Mouse (Mus musculus): ENCODE data around the gene Ube2c. TPM values are rescaled to one million over a fixed set of nuclear protein-coding genes. Genes with fewer than 3 reads are reported as not detected.

Gene Ube2c
- 103 TPM for polyA plus RNA-seq (2012; fragmentation: generic; extraction: Trizol)

DNA sequence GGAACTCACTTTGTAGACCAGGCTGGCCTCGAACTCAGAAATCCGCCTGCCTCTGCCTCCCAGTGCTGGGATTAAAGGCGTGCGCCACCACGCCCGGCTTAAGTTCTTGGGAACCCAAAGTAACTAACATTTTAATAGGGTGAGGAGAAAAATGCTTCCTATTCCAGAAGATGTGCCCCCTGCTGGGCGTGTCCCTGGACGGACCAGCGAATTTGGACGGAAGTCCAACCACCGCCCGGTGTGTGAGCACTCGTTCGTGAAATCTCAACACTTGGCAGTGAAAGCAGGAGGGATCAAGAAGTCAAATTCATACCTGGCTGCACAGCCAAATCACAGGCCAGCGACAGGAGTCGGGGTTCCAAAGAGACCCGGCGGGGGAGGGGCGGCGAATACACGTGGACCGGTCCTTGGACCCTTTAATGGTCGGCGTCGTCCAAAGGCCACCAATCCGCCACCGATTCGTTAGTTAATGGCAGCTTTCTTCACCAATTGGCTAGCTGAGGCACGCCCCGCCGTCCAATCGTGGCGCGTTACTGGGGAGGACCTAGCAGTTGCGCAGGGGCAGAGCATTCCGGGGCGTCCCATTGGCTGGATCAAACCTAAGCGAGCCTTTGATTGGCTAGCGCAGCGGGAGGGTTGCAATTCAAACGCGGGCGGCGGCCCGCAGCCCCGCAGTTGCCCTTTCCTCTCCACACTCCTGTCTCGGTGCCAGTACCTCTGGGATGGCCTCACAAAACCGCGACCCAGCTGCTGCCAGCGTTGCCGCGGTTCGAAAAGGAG is at the start of gene Ube2c:
TSS of gene Ube2c (plus strand) at position 641 of the 780 bp plus-strand sequence.
- H3K79me2 ChIP-seq (ENCODE audit: control insufficient read depth, insufficient read depth), result peaks cover 13% of the 10 kb centered on the region
- TF ChIP-seq POLR2AphosphoS2 (IDR thresholded peaks at IDR 0.05; ENCODE audit: insufficient read length, low read depth), result peak; percentile 92
- peak in 1 of 3 experiments; percentile 17 for TF ChIP-seq MYOD1 (IDR thresholded peaks at IDR 0.05; ENCODE audit: control insufficient read depth in 1 of 3, insufficient read length in 2 of 3, low read depth in 2 of 3)
- TF ChIP-seq TCF3 (IDR thresholded peaks at IDR 0.05; ENCODE audit: insufficient read length, low read depth), result no peak
- peak; percentile 59 for TF ChIP-seq POLR2A (IDR thresholded peaks at IDR 0.05; ENCODE audit: insufficient read length, low read depth)
- TF ChIP-seq MYOG (IDR thresholded peaks at IDR 0.05; ENCODE audit: control insufficient read depth in 1 of 3, insufficient read depth in 1 of 3, insufficient read length in 2 of 3, low read depth in 2 of 3), result peak in 1 of 3 experiments; percentile 48
- no peak for TF ChIP-seq CEBPB (IDR thresholded peaks at IDR 0.05; ENCODE audit: insufficient read depth, poor library complexity, severe bottlenecking)
- TF ChIP-seq SRF (IDR thresholded peaks at IDR 0.05; ENCODE audit: control insufficient read depth, insufficient read length, low read depth), result peak; percentile 35
- peak; percentile 97 for TF ChIP-seq E2F4 (IDR thresholded peaks at IDR 0.05; ENCODE audit: insufficient read depth)
- no peak for TF ChIP-seq REST (IDR thresholded peaks at IDR 0.05; ENCODE audit: insufficient read depth, insufficient read length)
- H3ac ChIP-seq (ENCODE audit: control insufficient read depth, insufficient read length), result peak within 1 kb of the TSS; percentile 1

DNA sequence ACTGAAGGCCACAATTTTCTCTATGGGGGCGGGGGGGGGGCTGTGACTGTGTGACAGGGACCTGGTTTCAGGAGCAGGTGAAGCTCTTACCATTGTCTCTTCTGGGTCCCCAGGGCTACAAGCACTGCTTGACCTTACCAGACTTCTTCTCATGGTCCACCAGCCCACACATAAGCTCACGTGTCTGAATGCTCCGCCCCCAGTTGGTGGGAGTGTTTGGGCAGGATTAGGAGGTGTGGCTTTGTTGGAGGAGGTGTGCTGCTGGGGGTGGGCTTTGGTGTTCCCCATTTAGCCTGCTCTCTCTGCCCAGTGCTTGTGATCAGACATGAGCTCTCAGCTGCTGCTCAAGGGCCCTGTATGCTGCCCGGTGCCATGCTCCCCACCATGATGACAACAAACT is 46.4 kb upstream of the Ube2c start:
- no peaks in the 10 kb centered on the region for H3K79me2 ChIP-seq (ENCODE audit: control insufficient read depth, insufficient read depth)
- peaks cover 41% of the 10 kb centered on the region for H3K27me3 ChIP-seq (ENCODE audit: control insufficient read depth, insufficient read depth, insufficient read length)
- H3ac ChIP-seq (ENCODE audit: control insufficient read depth, insufficient read length), result no peak overlapping the region
- no peak for TF ChIP-seq MYOD1 (IDR thresholded peaks at IDR 0.05; ENCODE audit: control insufficient read depth in 1 of 3, insufficient read length in 2 of 3, low read depth in 2 of 3)
- no peak for TF ChIP-seq POLR2A (IDR thresholded peaks at IDR 0.05; ENCODE audit: insufficient read length, low read depth)
- no peak for TF ChIP-seq TCF12 (IDR thresholded peaks at IDR 0.05; ENCODE audit: insufficient read depth, poor library complexity, severe bottlenecking)
- TF ChIP-seq TCF3 (IDR thresholded peaks at IDR 0.05; ENCODE audit: insufficient read length, low read depth), result no peak
- no peak for TF ChIP-seq MAX (IDR thresholded peaks at IDR 0.05; ENCODE audit: low read depth)
- TF ChIP-seq USF1 (IDR thresholded peaks at IDR 0.05; ENCODE audit: low read depth), result no peak
- no peak for TF ChIP-seq SRF (IDR thresholded peaks at IDR 0.05; ENCODE audit: control insufficient read depth, insufficient read length, low read depth)
- TF ChIP-seq POLR2AphosphoS2 (IDR thresholded peaks at IDR 0.05; ENCODE audit: insufficient read length, low read depth), result no peak
- no peak overlapping the region for H3K4me2 ChIP-seq (ENCODE audit: low read depth)
- no peak overlapping the region for H3K4me3 ChIP-seq
- H3K36me3 ChIP-seq (ENCODE audit: control insufficient read depth, insufficient read depth), result no peaks in the 10 kb centered on the region

More for the DNA sequence above, at the start of gene Ube2c:
- peaks cover 18% of the 10 kb centered on the region for H3K36me3 ChIP-seq (ENCODE audit: control insufficient read depth, insufficient read depth)
- H3K27me3 ChIP-seq (ENCODE audit: control insufficient read depth, insufficient read depth, insufficient read length), result no peaks in the 10 kb centered on the region
- peak within 1 kb of the TSS; percentile 80 for H3K4me3 ChIP-seq
- peak within 1 kb of the TSS; percentile 79 for H3K4me2 ChIP-seq (ENCODE audit: low read depth)

GRCm38 (mm10) chr2:164725895-164726619 is 43.6 kb upstream of the Ube2c start:
- peaks cover 37% of the 10 kb centered on the region for H3K27me3 ChIP-seq (ENCODE audit: control insufficient read depth, insufficient read depth, insufficient read length)
- no peak overlapping the region for H3K4me2 ChIP-seq (ENCODE audit: low read depth)
- no peak overlapping the region for H3K4me3 ChIP-seq
- no peaks in the 10 kb centered on the region for H3K36me3 ChIP-seq (ENCODE audit: control insufficient read depth, insufficient read depth)
- no peaks in the 10 kb centered on the region for H3K79me2 ChIP-seq (ENCODE audit: control insufficient read depth, insufficient read depth)
- TF ChIP-seq CEBPB (IDR thresholded peaks at IDR 0.05; ENCODE audit: insufficient read depth, poor library complexity, severe bottlenecking) (no peak), USF1 (IDR thresholded peaks at IDR 0.05; ENCODE audit: low read depth) (no peak), SRF (IDR thresholded peaks at IDR 0.05; ENCODE audit: control insufficient read depth, insufficient read length, low read depth) (no peak)
- no peak overlapping the region for H3ac ChIP-seq (ENCODE audit: control insufficient read depth, insufficient read length)

GRCm38 (mm10) chr2:164731719-164732118 is 38.0 kb upstream of the Ube2c start:
- no peak overlapping the region for H3K4me3 ChIP-seq
- H3K4me2 ChIP-seq (ENCODE audit: low read depth), result no peak overlapping the region
- H3K79me2 ChIP-seq (ENCODE audit: control insufficient read depth, insufficient read depth), result no peaks in the 10 kb centered on the region
- no peak overlapping the region for H3ac ChIP-seq (ENCODE audit: control insufficient read depth, insufficient read length)
- H3K36me3 ChIP-seq (ENCODE audit: control insufficient read depth, insufficient read depth), result no peaks in the 10 kb centered on the region
- TF ChIP-seq POLR2AphosphoS2 (IDR thresholded peaks at IDR 0.05; ENCODE audit: insufficient read length, low read depth) (no peak), MYOG (IDR thresholded peaks at IDR 0.05; ENCODE audit: control insufficient read depth in 1 of 3, insufficient read depth in 1 of 3, insufficient read length in 2 of 3, low read depth in 2 of 3) (no peak), TCF3 (IDR thresholded peaks at IDR 0.05; ENCODE audit: insufficient read length, low read depth) (no peak), MYOD1 (IDR thresholded peaks at IDR 0.05; ENCODE audit: control insufficient read depth in 1 of 3, insufficient read length in 2 of 3, low read depth in 2 of 3) (no peak), CEBPB (IDR thresholded peaks at IDR 0.05; ENCODE audit: insufficient read depth, poor library complexity, severe bottlenecking) (no peak), E2F4 (IDR thresholded peaks at IDR 0.05; ENCODE audit: insufficient read depth) (no peak), MAX (IDR thresholded peaks at IDR 0.05; ENCODE audit: low read depth) (no peak), REST (IDR thresholded peaks at IDR 0.05; ENCODE audit: insufficient read depth, insufficient read length) (no peak)
- peaks cover 18% of the 10 kb centered on the region for H3K27me3 ChIP-seq (ENCODE audit: control insufficient read depth, insufficient read depth, insufficient read length)

DNA sequence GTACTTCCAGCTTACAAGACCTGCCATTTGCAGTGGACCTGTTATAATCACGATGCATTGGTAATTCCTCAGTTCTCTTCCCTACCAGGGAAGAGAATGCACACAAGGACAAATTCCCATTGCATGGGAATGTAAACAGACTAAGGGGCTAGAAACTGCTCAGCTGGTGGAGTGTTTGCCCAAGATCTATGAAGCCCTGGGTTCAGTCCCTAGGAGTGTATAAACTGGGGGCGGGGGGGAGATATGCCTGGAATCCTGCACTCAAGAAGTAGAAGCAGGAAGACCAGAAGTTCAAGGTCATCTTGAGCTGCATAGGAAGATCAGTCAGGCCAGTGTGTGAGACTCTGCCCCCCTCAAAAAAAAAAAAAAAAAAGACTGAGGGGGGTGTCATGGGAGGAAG is 36.4 kb upstream of the Ube2c start:
- Histone ChIP-seq H3K4me2 (ENCODE audit: low read depth) (no peak overlapping the region), H3K36me3 (ENCODE audit: control insufficient read depth, insufficient read depth) (no peaks in the 10 kb centered on the region), H3K79me2 (ENCODE audit: control insufficient read depth, insufficient read depth) (no peaks in the 10 kb centered on the region), H3K27me3 (ENCODE audit: control insufficient read depth, insufficient read depth, insufficient read length) (peaks cover 10% of the 10 kb centered on the region), H3K4me3 (no peak overlapping the region), H3ac (ENCODE audit: control insufficient read depth, insufficient read length) (no peak overlapping the region)
- TF ChIP-seq SRF (IDR thresholded peaks at IDR 0.05; ENCODE audit: control insufficient read depth, insufficient read length, low read depth) (no peak), MYOD1 (IDR thresholded peaks at IDR 0.05; ENCODE audit: control insufficient read depth in 1 of 3, insufficient read length in 2 of 3, low read depth in 2 of 3) (no peak), MAX (IDR thresholded peaks at IDR 0.05; ENCODE audit: low read depth) (no peak)
